In genomic region chr19:17318733-17319132, GRCm38 (mm10) we compare ENCODE assay signal across 26 mouse cellular contexts.
"Had no signal": no experiment of that assay in that cellular context is flagged by ENCODE, and none has a peak within 500 bp of the region (broad histone marks: within the 10 kb centered on the region; RNA-seq: fewer than 3 reads in every experiment).

No protein-coding gene starts in this region.

- H3K4me1 ChIP-seq: lung, embryonic 15.5 days; midbrain, embryonic 10.5 days; midbrain, embryonic 13.5 days; neural tube, embryonic 13.5 days had no signal

- DNase-seq: kidney, adult 8-10 months; kidney, postnatal 14 days; layer of hippocampus, adult 9-11 months; layer of hippocampus, postnatal 36 days; lung, adult 18-20 months; lung, postnatal 10 days; lung, postnatal 36 days; retina, postnatal 1 day; right cerebral cortex, postnatal 25 days; thymus, adult 2 months; thymus, postnatal 14 days; thymus, postnatal 4 days had no signal

- H3K27me3 ChIP-seq: limb, embryonic 12.5 days; limb, embryonic 15.5 days; lung, embryonic 15.5 days; megakaryocyte, embryonic 14.5 days; midbrain, embryonic 13.5 days; neural tube, embryonic 13.5 days had no signal

- H3K9me3 ChIP-seq: limb, embryonic 12.5 days; limb, embryonic 15.5 days; lung, embryonic 15.5 days; megakaryocyte, embryonic 14.5 days; midbrain, embryonic 10.5 days; midbrain, embryonic 13.5 days; neural tube, embryonic 13.5 days had no signal

- H3K9ac ChIP-seq: limb, embryonic 12.5 days; limb, embryonic 15.5 days; liver, embryonic 14.5 days; lung, embryonic 15.5 days; midbrain, embryonic 13.5 days; neural tube, embryonic 13.5 days had no signal

- ATAC-seq: intestine, postnatal 0 days; midbrain, embryonic 13.5 days; midbrain, embryonic 16.5 days had no signal

- H3K36me3 ChIP-seq: limb, embryonic 12.5 days; limb, embryonic 15.5 days; lung, embryonic 15.5 days; midbrain, embryonic 10.5 days; midbrain, embryonic 13.5 days; neural tube, embryonic 13.5 days had no signal

- H3K4me2 ChIP-seq: limb, embryonic 12.5 days; limb, embryonic 15.5 days; lung, embryonic 15.5 days; midbrain, embryonic 13.5 days; neural tube, embryonic 13.5 days had no signal

- H3K4me3 ChIP-seq: layer of hippocampus, adult 2 months; left cerebral cortex, adult 2 months; limb, embryonic 12.5 days; limb, embryonic 15.5 days; lung, embryonic 15.5 days; megakaryocyte, embryonic 14.5 days; midbrain, embryonic 10.5 days; midbrain, embryonic 13.5 days; myocyte; neural tube, embryonic 13.5 days had no signal

- H3K27ac ChIP-seq: layer of hippocampus, adult 2 months; left cerebral cortex, adult 2 months; limb, embryonic 12.5 days; limb, embryonic 15.5 days; liver, embryonic 14.5 days; lung, embryonic 15.5 days; midbrain, embryonic 10.5 days; midbrain, embryonic 13.5 days; neural tube, embryonic 13.5 days; stomach, postnatal 0 days had no signal
